In genomic region chr19:41714431-41714917, GRCm38 (mm10) we compare ENCODE assay signal across 25 mouse cellular contexts. TPM values are rescaled to one million over a fixed set of nuclear protein-coding genes. Genes with fewer than 3 reads are reported as not detected.
A peak's percentile ranks its signal among the peaks of the same experiment; 100 is the strongest.
DNase-seq lines count a peak whose midpoint lies in the region; ATAC-seq lines count a peak whose summit lies in the region.
"Had no signal": no experiment of that assay in that cellular context is flagged by ENCODE, and none has a peak within 500 bp of the region (broad histone marks: within the 10 kb centered on the region; RNA-seq: fewer than 3 reads in every experiment).

No protein-coding gene starts in this region.

- H3K27me3 ChIP-seq in hindbrain, embryonic 11.5 days (ENCODE audit: control insufficient read depth, insufficient read depth, low read length) = peaks cover 15% of the 10 kb centered on the region
- 0 out of 2 replicates have a peak, but pooled peaks cover 4% of the 10 kb centered on the region for H3K27me3 ChIP-seq in hindbrain, embryonic 14.5 days (ENCODE audit: control insufficient read depth, insufficient read depth, low read length)
- H3K27me3 ChIP-seq in midbrain, embryonic 12.5 days = peaks cover 58% of the 10 kb centered on the region
- H3K27me3 ChIP-seq in midbrain, embryonic 13.5 days = peaks cover 18% of the 10 kb centered on the region
- H3K27me3 ChIP-seq: forebrain, embryonic 15.5 days; liver, embryonic 15.5 days; lung, embryonic 15.5 days had no signal

- peak overlapping the region; percentile 54 for H3K27ac ChIP-seq in hindbrain, embryonic 11.5 days (ENCODE audit: low read depth, low read length)
- H3K27ac ChIP-seq in hindbrain, embryonic 14.5 days = no peak overlapping the region
- H3K27ac ChIP-seq in midbrain, embryonic 12.5 days (replicated peaks) = peak overlapping the region; percentile 22
- no peak overlapping the region for H3K27ac ChIP-seq in midbrain, embryonic 13.5 days
- H3K27ac ChIP-seq: forebrain, embryonic 15.5 days; heart, embryonic 10.5 days; intestine, embryonic 15.5 days; liver, embryonic 15.5 days; lung, embryonic 15.5 days; macrophage had no signal

- H3K9me3 ChIP-seq in hindbrain, embryonic 11.5 days (ENCODE audit: control insufficient read depth, low read length) = no peaks in the 10 kb centered on the region
- H3K9me3 ChIP-seq in hindbrain, embryonic 14.5 days (ENCODE audit: control insufficient read depth, low read length) = no peaks in the 10 kb centered on the region
- no peaks in the 10 kb centered on the region for H3K9me3 ChIP-seq in midbrain, embryonic 12.5 days
- H3K9me3 ChIP-seq in midbrain, embryonic 13.5 days = no peaks in the 10 kb centered on the region
- H3K9me3 ChIP-seq: forebrain, embryonic 15.5 days; heart, embryonic 10.5 days; intestine, embryonic 15.5 days; liver, embryonic 15.5 days; lung, embryonic 15.5 days had no signal

- no peak overlapping the region for H3K9ac ChIP-seq in hindbrain, embryonic 11.5 days (ENCODE audit: low read depth, low read length)
- no peak overlapping the region for H3K9ac ChIP-seq in hindbrain, embryonic 14.5 days
- no peak overlapping the region for H3K9ac ChIP-seq in midbrain, embryonic 12.5 days (replicated peaks)
- H3K9ac ChIP-seq in midbrain, embryonic 13.5 days (replicated peaks) = no peak overlapping the region
- H3K9ac ChIP-seq: forebrain, embryonic 15.5 days; intestine, embryonic 15.5 days; liver, embryonic 15.5 days; lung, embryonic 15.5 days had no signal

- DNase-seq in cerebellum, postnatal 10 days = peak; percentile 48 to 75
- DNase-seq in hindbrain, embryonic 11.5 days (ENCODE audit: low spot score) = no peak
- DNase-seq in hindbrain, embryonic 14.5 days (ENCODE audit: low spot score) = no peak
- peak; percentile 35 for DNase-seq in retina, postnatal 1 day
- DNase-seq in lung, postnatal 4 days = no peak
- DNase-seq: adrenal gland, adult 8-10 months; cerebellum, adult 18-20 months; cerebellum, postnatal 25 days; gastrocnemius, postnatal 10 days; heart, postnatal 4 days; kidney, postnatal 25 days; liver; right cerebral cortex, postnatal 25 days; spleen, adult 18-20 months had no signal

- no peak overlapping the region for H3K4me3 ChIP-seq in hindbrain, embryonic 11.5 days (ENCODE audit: low read depth, low read length)
- no peak overlapping the region for H3K4me3 ChIP-seq in hindbrain, embryonic 14.5 days (replicated peaks; ENCODE audit: low read length)
- no peak overlapping the region for H3K4me3 ChIP-seq in midbrain, embryonic 12.5 days
- H3K4me3 ChIP-seq in midbrain, embryonic 13.5 days (replicated peaks) = no peak overlapping the region
- H3K4me3 ChIP-seq: forebrain, embryonic 15.5 days; heart, embryonic 10.5 days; intestine, embryonic 15.5 days; liver, embryonic 15.5 days; lung, embryonic 15.5 days had no signal

- WGBS in hindbrain, embryonic 11.5 days = 35% methylated on average over 9 of the region's 9 CpGs
- WGBS in hindbrain, embryonic 14.5 days = 43% methylated on average over 9 of the region's 9 CpGs
- 53% methylated on average over 9 of the region's 9 CpGs for WGBS in midbrain, embryonic 12.5 days
- 43% methylated on average over 9 of the region's 9 CpGs for WGBS in midbrain, embryonic 13.5 days

- H3K4me2 ChIP-seq in hindbrain, embryonic 11.5 days (replicated peaks; ENCODE audit: low read depth, low read length) = no peak overlapping the region
- no peak overlapping the region for H3K4me2 ChIP-seq in hindbrain, embryonic 14.5 days (replicated peaks)
- H3K4me2 ChIP-seq in midbrain, embryonic 12.5 days (replicated peaks) = no peak overlapping the region
- H3K4me2 ChIP-seq in midbrain, embryonic 13.5 days (replicated peaks) = no peak overlapping the region
- H3K4me2 ChIP-seq: forebrain, embryonic 15.5 days; intestine, embryonic 15.5 days; liver, embryonic 15.5 days; lung, embryonic 15.5 days; midbrain, embryonic 11.5 days had no signal

- peaks cover 21% of the 10 kb centered on the region for H3K4me1 ChIP-seq in hindbrain, embryonic 11.5 days (replicated peaks; ENCODE audit: control insufficient read depth, insufficient read depth, low read length)
- peaks cover 19% of the 10 kb centered on the region for H3K4me1 ChIP-seq in hindbrain, embryonic 14.5 days (replicated peaks; ENCODE audit: control insufficient read depth, insufficient read depth, low read length)
- peaks cover 46% of the 10 kb centered on the region for H3K4me1 ChIP-seq in midbrain, embryonic 12.5 days
- peaks cover 53% of the 10 kb centered on the region for H3K4me1 ChIP-seq in midbrain, embryonic 13.5 days (replicated peaks)
- H3K4me1 ChIP-seq: intestine, embryonic 15.5 days; liver, embryonic 15.5 days had no signal

- ATAC-seq in cerebellum, adult (ENCODE audit: insufficient number of reproducible peaks, low FRiP score, low TSS enrichment) = no peak
- ATAC-seq in hindbrain, embryonic 11.5 days (ENCODE audit: low FRiP score) = no peak
- no peak for ATAC-seq in hindbrain, embryonic 14.5 days (ENCODE audit: low FRiP score)
- ATAC-seq in midbrain, embryonic 12.5 days (ENCODE audit: low FRiP score, low read depth) = no peak
- ATAC-seq in midbrain, embryonic 13.5 days = no peak
- ATAC-seq: activated CD4-positive, CD25-positive, alpha-beta regulatory T cell, adult 4 months; forebrain, embryonic 15.5 days; intestine, embryonic 15.5 days had no signal

- no peaks in the 10 kb centered on the region for H3K36me3 ChIP-seq in hindbrain, embryonic 11.5 days (ENCODE audit: control insufficient read depth, insufficient read depth, low read length)
- no peaks in the 10 kb centered on the region for H3K36me3 ChIP-seq in hindbrain, embryonic 14.5 days (replicated peaks; ENCODE audit: control insufficient read depth, insufficient read depth)
- H3K36me3 ChIP-seq in midbrain, embryonic 12.5 days = no peaks in the 10 kb centered on the region
- H3K36me3 ChIP-seq in midbrain, embryonic 13.5 days = no peaks in the 10 kb centered on the region; the same call in 1 of the 2 replicates
- H3K36me3 ChIP-seq: forebrain, embryonic 15.5 days; heart, embryonic 10.5 days; intestine, embryonic 15.5 days; liver, embryonic 15.5 days; lung, embryonic 15.5 days had no signal

RNA-seq across cellular contexts. Expression of gene Slit1, which starts 29.0 kb away (rescaled TPM):
- polyA plus RNA-seq in hindbrain, embryonic 11.5 days (2014; fragmentation: Nextera tagmentation; extraction: Ambion mirVana) = 13.8 and 22.8 TPM in 2 replicates
- 31.7 and 36.4 TPM in 2 replicates for polyA plus RNA-seq in hindbrain, embryonic 14.5 days (2014; fragmentation: Nextera tagmentation; extraction: Ambion mirVana)
- polyA plus RNA-seq in midbrain, embryonic 12.5 days (2016; fragmentation: Nextera tagmentation; extraction: Ambion mirVana) = 12.2 and 14.8 TPM in 2 replicates
- polyA plus RNA-seq in midbrain, embryonic 13.5 days (2015; fragmentation: Nextera tagmentation; extraction: Ambion mirVana) = 13.2 and 23.8 TPM in 2 replicates

Comparison
In these comparisons a context has a peak if more than half of its experiments do, and no peak if none do; other contexts are left out.
1. H3K27ac ChIP-seq: peak in hindbrain, embryonic 11.5 days (single experiment) and midbrain, embryonic 12.5 days (single experiment); none in hindbrain, embryonic 14.5 days (single experiment) and midbrain, embryonic 13.5 days (single experiment).
2. DNase-seq: peak in cerebellum, postnatal 10 days (2 of 2) and retina, postnatal 1 day (single experiment); none in hindbrain, embryonic 11.5 days (single experiment), hindbrain, embryonic 14.5 days (single experiment) and lung, postnatal 4 days (0 of 2).